Mouse (Mus musculus) liver, postnatal 0 days (tissue): Measurements from ENCODE around the gene Gm15319.
"Not testable (repeated sequence)": the region's sequence is repeated elsewhere in the genome, so short reads cannot be mapped to it uniquely, and the experiment has no call there.

Experiments used
- CTCF ChIP-seq: sonication (generic); IDR thresholded peaks from 2 replicates; pipeline ENCODE4 v1.5.1; 2016; ENCODE audit warnings: antibody characterized with exemption, low read depth
- EP300 ChIP-seq: IDR thresholded peaks from 2 replicates; pipeline ENCODE4 v1.6.1; 2016; ENCODE audit warnings: antibody characterized with exemption, low read depth, mild to moderate bottlenecking

DNA sequence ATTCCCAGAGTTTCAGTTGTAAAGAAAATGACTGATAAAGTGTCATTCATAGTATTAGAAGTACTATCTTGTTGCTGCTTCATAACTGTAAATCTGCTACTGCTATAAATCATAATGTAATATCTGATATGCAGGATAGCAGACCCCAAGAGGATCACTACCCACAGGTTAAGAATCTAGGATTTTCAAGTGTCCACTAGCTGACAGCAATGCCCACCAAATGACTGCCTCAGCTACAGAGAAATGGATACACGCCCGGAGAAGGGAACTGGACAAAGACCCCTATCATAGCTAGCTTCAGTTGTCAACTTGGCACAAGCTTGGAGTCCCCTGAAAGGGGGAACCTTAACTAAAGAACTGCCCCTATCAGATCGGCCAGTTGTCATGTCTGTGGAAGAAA is 18.6 kb upstream of the Gm15319 start:
- TF ChIP-seq CTCF, EP300: not testable (repeated sequence)
